Comparison of ENCODE assay signal across 9 mouse cellular contexts in the genomic region with DNA sequence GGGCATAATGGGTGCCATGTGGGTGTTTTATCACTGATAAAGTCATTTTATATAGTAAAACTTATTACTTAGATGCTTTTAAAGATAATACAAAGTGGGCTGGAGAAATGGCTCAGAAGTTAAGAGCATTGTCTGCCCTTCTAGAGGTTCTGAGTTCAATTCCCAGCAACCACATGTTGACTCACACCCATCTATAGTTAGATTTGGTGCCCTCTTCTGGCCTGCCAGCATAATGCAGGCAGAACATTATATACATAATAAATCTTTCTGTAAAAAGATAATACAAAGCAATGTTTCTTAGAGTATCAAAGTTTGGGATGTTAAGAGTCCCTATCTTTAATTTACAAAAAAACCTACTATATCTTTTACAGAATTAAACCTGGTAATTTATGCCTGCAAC. TPM values are rescaled to one million over a fixed set of nuclear protein-coding genes. Genes with fewer than 3 reads are reported as not detected.
DNase-seq lines count a peak whose midpoint lies in the region; ATAC-seq and TF ChIP-seq lines count a peak whose summit lies in the region.
"Had no signal": no experiment of that assay in that cellular context is flagged by ENCODE, and none has a peak within 500 bp of the region (broad histone marks: within the 10 kb centered on the region; RNA-seq: fewer than 3 reads in every experiment).

No protein-coding gene starts in this region.

- no peak overlapping the region for H3K4me3 ChIP-seq in hindbrain, postnatal 0 days (ENCODE audit: low read length)
- H3K4me3 ChIP-seq in hindbrain, embryonic 14.5 days (replicated peaks; ENCODE audit: low read length), result no peak overlapping the region
- H3K4me3 ChIP-seq in midbrain, postnatal 0 days (ENCODE audit: low read depth, low read length), result no peak overlapping the region
- no peak overlapping the region for H3K4me3 ChIP-seq in midbrain, embryonic 11.5 days (ENCODE audit: low read depth, low read length)
- H3K4me3 ChIP-seq: limb, embryonic 12.5 days had no signal

- H3K27ac ChIP-seq in hindbrain, postnatal 0 days, result no peak overlapping the region
- no peak overlapping the region for H3K27ac ChIP-seq in hindbrain, embryonic 14.5 days
- H3K27ac ChIP-seq in midbrain, postnatal 0 days (ENCODE audit: low read depth, low read length), result no peak overlapping the region
- no peak overlapping the region for H3K27ac ChIP-seq in midbrain, embryonic 11.5 days (ENCODE audit: low read depth, low read length)
- H3K27ac ChIP-seq: limb, embryonic 12.5 days had no signal

- H3K27me3 ChIP-seq in hindbrain, postnatal 0 days (ENCODE audit: insufficient read depth, low read length), result no peaks in the 10 kb centered on the region
- no peaks in the 10 kb centered on the region for H3K27me3 ChIP-seq in hindbrain, embryonic 14.5 days (ENCODE audit: control insufficient read depth, insufficient read depth, low read length)
- no peaks in the 10 kb centered on the region for H3K27me3 ChIP-seq in midbrain, postnatal 0 days (ENCODE audit: insufficient read depth, low read length)
- no peaks in the 10 kb centered on the region for H3K27me3 ChIP-seq in midbrain, embryonic 11.5 days (ENCODE audit: control insufficient read depth, insufficient read depth, low read length)
- peaks cover 23% of the 10 kb centered on the region for H3K27me3 ChIP-seq in Patski
- H3K27me3 ChIP-seq: limb, embryonic 12.5 days had no signal

- no peak overlapping the region for H3K9ac ChIP-seq in hindbrain, postnatal 0 days (replicated peaks; ENCODE audit: low read length)
- H3K9ac ChIP-seq in hindbrain, embryonic 14.5 days, result no peak overlapping the region
- no peak overlapping the region for H3K9ac ChIP-seq in midbrain, postnatal 0 days (replicated peaks; ENCODE audit: low read length, poor library complexity, severe bottlenecking)
- no peak overlapping the region for H3K9ac ChIP-seq in midbrain, embryonic 11.5 days (ENCODE audit: low read length)
- H3K9ac ChIP-seq: limb, embryonic 12.5 days had no signal

- H3K4me1 ChIP-seq in hindbrain, postnatal 0 days (ENCODE audit: insufficient read depth, low read length), result no peaks in the 10 kb centered on the region
- no peaks in the 10 kb centered on the region for H3K4me1 ChIP-seq in hindbrain, embryonic 14.5 days (replicated peaks; ENCODE audit: control insufficient read depth, insufficient read depth, low read length)
- no peaks in the 10 kb centered on the region for H3K4me1 ChIP-seq in midbrain, postnatal 0 days (ENCODE audit: insufficient read depth, low read length)
- H3K4me1 ChIP-seq in midbrain, embryonic 11.5 days (ENCODE audit: control insufficient read depth, insufficient read depth, low read length), result no peaks in the 10 kb centered on the region

- POLR2A ChIA-PET in Patski (lab: Charles Lee), result no interaction called here

- CTCF ChIA-PET in Patski (lab: Charles Lee), result interaction anchor here (1.3 kb wide), 1 partner anchor 10 kb away, joined by 3 read pairs; no protein-coding TSS in a partner anchor

- intact Hi-C loops in gastrocnemius, postnatal 36 days (cut with DNase I), result no loop called here

- no peak for ATAC-seq in hindbrain, postnatal 0 days
- ATAC-seq in hindbrain, embryonic 14.5 days (ENCODE audit: low FRiP score), result no peak
- no peak for ATAC-seq in midbrain, postnatal 0 days (ENCODE audit: low FRiP score)
- no peak for ATAC-seq in midbrain, embryonic 11.5 days (ENCODE audit: low FRiP score)
- no peak for ATAC-seq in Patski

- no peak for DNase-seq in hindbrain, postnatal 0 days (ENCODE audit: low spot score)
- no peak for DNase-seq in hindbrain, embryonic 14.5 days (ENCODE audit: low spot score)
- no peak for DNase-seq in midbrain, postnatal 0 days (ENCODE audit: low spot score)
- DNase-seq in midbrain, embryonic 11.5 days (ENCODE audit: low spot score, missing footprints), result no peak
- no peak for DNase-seq in Patski (ENCODE audit: low read depth, low spot score)
- peak; percentile 31 for DNase-seq in thymus, postnatal 14 days
- no peak for DNase-seq in gastrocnemius, postnatal 36 days
- DNase-seq in urinary bladder, postnatal 14 days (ENCODE audit: low spot score), result no peak

- no peaks in the 10 kb centered on the region for H3K9me3 ChIP-seq in hindbrain, postnatal 0 days (ENCODE audit: low read length)
- no peaks in the 10 kb centered on the region for H3K9me3 ChIP-seq in hindbrain, embryonic 14.5 days (ENCODE audit: control insufficient read depth, low read length)
- no peaks in the 10 kb centered on the region for H3K9me3 ChIP-seq in midbrain, postnatal 0 days (ENCODE audit: low read length)
- no peaks in the 10 kb centered on the region for H3K9me3 ChIP-seq in midbrain, embryonic 11.5 days (ENCODE audit: control insufficient read depth, low read length)
- H3K9me3 ChIP-seq: limb, embryonic 12.5 days had no signal

- 0 out of 2 replicates have a peak, but pooled peaks cover 5% of the 10 kb centered on the region for H3K36me3 ChIP-seq in hindbrain, postnatal 0 days (ENCODE audit: insufficient read depth, low read length)
- peaks cover 14% of the 10 kb centered on the region for H3K36me3 ChIP-seq in hindbrain, embryonic 14.5 days (replicated peaks; ENCODE audit: control insufficient read depth, insufficient read depth)
- H3K36me3 ChIP-seq in midbrain, postnatal 0 days (ENCODE audit: insufficient read depth, low read length), result 0 out of 2 replicates have a peak, but pooled peaks cover 4% of the 10 kb centered on the region
- H3K36me3 ChIP-seq in midbrain, embryonic 11.5 days (ENCODE audit: control insufficient read depth, insufficient read depth, low read length), result no peaks in the 10 kb centered on the region

- H3K4me2 ChIP-seq in hindbrain, postnatal 0 days (ENCODE audit: low read depth, low read length), result no peak overlapping the region
- no peak overlapping the region for H3K4me2 ChIP-seq in hindbrain, embryonic 14.5 days (replicated peaks)
- H3K4me2 ChIP-seq in midbrain, postnatal 0 days (ENCODE audit: low read depth, low read length, poor library complexity, severe bottlenecking), result no peak overlapping the region
- H3K4me2 ChIP-seq in midbrain, embryonic 11.5 days, result no peak overlapping the region
- H3K4me2 ChIP-seq: limb, embryonic 12.5 days had no signal

- in situ Hi-C loops in Patski (cut with MboI; ENCODE audit: low pct_unique_long_range_greater_than_20kb), result no loop called here

- TF ChIP-seq CTCF in hindbrain, postnatal 0 days (IDR thresholded peaks at IDR 0.05; ENCODE audit: low read depth), result peak; percentile 47
- peak; percentile 55 for TF ChIP-seq CTCF in midbrain, postnatal 0 days (IDR thresholded peaks at IDR 0.05)
- peak; percentile 45 for TF ChIP-seq CTCF in Patski (IDR thresholded peaks at IDR 0.05)

RNA-seq across cellular contexts. Expression of a gene that starts 27.6 kb away (rescaled TPM):
- 36.5 and 37.0 TPM in 2 replicates for total RNA-seq in hindbrain, postnatal 0 days (2014; rRNA removed)
- 213 and 221 TPM in 2 replicates for polyA plus RNA-seq in hindbrain, postnatal 0 days (2015; fragmentation: Nextera tagmentation; extraction: Ambion mirVana)
- polyA plus RNA-seq in hindbrain, embryonic 14.5 days (2014; fragmentation: Nextera tagmentation; extraction: Ambion mirVana), result 137 and 139 TPM in 2 replicates
- 46.5 and 66.8 TPM in 2 replicates for total RNA-seq in midbrain, postnatal 0 days (2014; rRNA removed)
- 179 and 183 TPM in 2 replicates for polyA plus RNA-seq in midbrain, postnatal 0 days (2015; fragmentation: Nextera tagmentation; extraction: Ambion mirVana)
- 75.3 and 76.5 TPM in 2 replicates for polyA plus RNA-seq in midbrain, embryonic 11.5 days (2014; fragmentation: Nextera tagmentation; extraction: Ambion mirVana)
- polyA plus RNA-seq in Patski (2021), result 131 TPM
- total RNA-seq in gastrocnemius, postnatal 36 days (2021), result 10 to 100 TPM; 20.0 to 22.7 TPM
